Mouse (Mus musculus) CH12.LX (cell line): ENCODE measurements around the gene Dmrta2.

ENCODE experiments used
- CTCF ChIP-seq, 2 experiments: IDR thresholded peaks in 1 of 2; conservative IDR thresholded peaks in 1 of 2; 2 replicates each; pipeline ENCODE4 v1.5.1; 2011 to 2012; ENCODE audit warnings: low read depth in 2 of 2, low read length in 2 of 2, improper control_type of control experiment in 1 of 2, inconsistent platforms in 1 of 2, mild to moderate bottlenecking in 1 of 2, moderate library complexity in 1 of 2
- IRF4 ChIP-seq: IDR thresholded peaks from 2 replicates; pipeline ENCODE4 v1.6.1; 2014; ENCODE audit warnings: low read depth, mild to moderate bottlenecking, inconsistent platforms, low read length, improper control_type of control experiment
- JUN ChIP-seq: IDR thresholded peaks from 2 replicates; pipeline ENCODE4 v1.6.1; 2011; ENCODE audit warnings: low read depth, mild to moderate bottlenecking, low read length, improper control_type of control experiment, moderate library complexity; ENCODE audit not compliant: insufficient read depth
- KAT2A ChIP-seq: IDR thresholded peaks from 2 replicates; pipeline ENCODE4 v1.6.1; 2012; ENCODE audit warnings: low read length, improper control_type of control experiment, inconsistent platforms; ENCODE audit not compliant: insufficient replicate concordance
- ZC3H11A ChIP-seq: IDR thresholded peaks from 2 replicates; pipeline ENCODE4 v1.6.1; 2012; ENCODE audit warnings: low read depth, mild to moderate bottlenecking, inconsistent platforms, low read length, improper control_type of control experiment

GRCm38 (mm10) chr4:109987560-109988362, 9.9 kb downstream of the Dmrta2 start:
- TF ChIP-seq ZC3H11A (no peak), JUN (no peak), CTCF (conservative IDR thresholded peaks at IDR 0.05 in 1 of 2, IDR thresholded peaks at IDR 0.05 in 1 of 2; ENCODE audit: low read depth in 2 of 2, low read length in 2 of 2) (no peak), IRF4 (no peak), KAT2A (no peak)
